9 mouse cellular contexts compared by ENCODE assay signal in genomic region chr10:36791771-36792170, GRCm38 (mm10).
DNase-seq lines count a peak whose midpoint lies in the region; ATAC-seq and TF ChIP-seq lines count a peak whose summit lies in the region.
"Had no signal": no experiment of that assay in that cellular context is flagged by ENCODE, and none has a peak within 500 bp of the region (broad histone marks: within the 10 kb centered on the region; RNA-seq: fewer than 3 reads in every experiment).

No protein-coding gene starts in this region.

- 39% methylated on average over 2 of the region's 2 CpGs for WGBS in liver, adult 2 months
- 34% methylated on average over 2 of the region's 2 CpGs for WGBS in liver, embryonic 12.5 days (ENCODE audit: insufficient replicate concordance)
- WGBS in forebrain, embryonic 15.5 days: 43% methylated on average over 2 of the region's 2 CpGs

- H3K4me1 ChIP-seq in liver, adult 2 months (ENCODE audit: control insufficient read depth, insufficient read depth, low read length): no peaks in the 10 kb centered on the region
- H3K4me1 ChIP-seq in liver, embryonic 12.5 days: no peaks in the 10 kb centered on the region
- H3K4me1 ChIP-seq in forebrain, embryonic 15.5 days: no peaks in the 10 kb centered on the region
- H3K4me1 ChIP-seq: embryonic facial prominence, embryonic 13.5 days had no signal

- H3K36me3 ChIP-seq in liver, adult 2 months (ENCODE audit: control insufficient read depth, insufficient read depth, low read length): no peaks in the 10 kb centered on the region
- H3K36me3 ChIP-seq in liver, embryonic 12.5 days: no peaks in the 10 kb centered on the region
- H3K36me3 ChIP-seq in forebrain, embryonic 15.5 days: no peaks in the 10 kb centered on the region
- H3K36me3 ChIP-seq: embryonic facial prominence, embryonic 13.5 days had no signal

- H3K79me2 ChIP-seq in liver, adult 2 months (ENCODE audit: control insufficient read depth, insufficient read depth, low read length): no peaks in the 10 kb centered on the region

- ATAC-seq in liver, embryonic 12.5 days: no peak
- peak; percentile 79 for ATAC-seq in forebrain, embryonic 15.5 days (replicated peaks)

- no peaks in the 10 kb centered on the region for H3K27me3 ChIP-seq in liver, adult 2 months (ENCODE audit: control insufficient read depth, insufficient read depth, low read length)
- H3K27me3 ChIP-seq in liver, embryonic 12.5 days (replicated peaks): no peaks in the 10 kb centered on the region
- H3K27me3 ChIP-seq in forebrain, embryonic 15.5 days: no peaks in the 10 kb centered on the region
- H3K27me3 ChIP-seq: embryonic facial prominence, embryonic 13.5 days had no signal

- H3K4me2 ChIP-seq in liver, embryonic 12.5 days: no peak overlapping the region
- no peak overlapping the region for H3K4me2 ChIP-seq in forebrain, embryonic 15.5 days (replicated peaks)
- H3K4me2 ChIP-seq: embryonic facial prominence, embryonic 13.5 days had no signal

- no peak for TF ChIP-seq POLR2A in liver, adult 2 months (IDR thresholded peaks at IDR 0.05; ENCODE audit: extremely low read depth, insufficient read depth, low read length)

- H3K9me3 ChIP-seq in liver, embryonic 12.5 days (replicated peaks): no peaks in the 10 kb centered on the region
- H3K9me3 ChIP-seq in forebrain, embryonic 15.5 days: no peaks in the 10 kb centered on the region
- H3K9me3 ChIP-seq: embryonic facial prominence, embryonic 13.5 days had no signal

- no peak for TF ChIP-seq CTCF in liver, adult 2 months (IDR thresholded peaks at IDR 0.05; ENCODE audit: low read depth, low read length)

- H3K9ac ChIP-seq in liver, adult 2 months (ENCODE audit: low read depth, low read length): no peak overlapping the region
- no peak overlapping the region for H3K9ac ChIP-seq in liver, embryonic 12.5 days
- no peak overlapping the region for H3K9ac ChIP-seq in forebrain, embryonic 15.5 days (replicated peaks)
- H3K9ac ChIP-seq: embryonic facial prominence, embryonic 13.5 days had no signal

- peak; percentile 26 to 55 for DNase-seq in cerebellum, postnatal 14 days
- DNase-seq in cerebellum, adult 18-20 months: no peak
- DNase-seq in liver, adult 2 months (ENCODE audit: extremely low read depth, low read depth, low spot score): peak; percentile 3
- DNase-seq in retina, embryonic 14.5 days (ENCODE audit: low spot score): peak; percentile 66
- DNase-seq in urinary bladder, adult 18-20 months (ENCODE audit: low spot score in 2 of 2): no peak
- DNase-seq in thymus, postnatal 25 days: no peak

- H3K4me3 ChIP-seq in liver, adult 2 months (ENCODE audit: insufficient read depth, low read depth, low read length): no peak overlapping the region
- H3K4me3 ChIP-seq in liver, embryonic 12.5 days: no peak overlapping the region
- no peak overlapping the region for H3K4me3 ChIP-seq in forebrain, embryonic 15.5 days
- H3K4me3 ChIP-seq: embryonic facial prominence, embryonic 13.5 days had no signal

- no peak overlapping the region for H3K27ac ChIP-seq in liver, adult 2 months (replicated peaks; ENCODE audit: insufficient read depth, low read depth, low read length)
- no peak overlapping the region for H3K27ac ChIP-seq in liver, embryonic 12.5 days
- H3K27ac ChIP-seq in forebrain, embryonic 15.5 days (replicated peaks): no peak overlapping the region
- H3K27ac ChIP-seq: embryonic facial prominence, embryonic 13.5 days had no signal

Comparison
In these comparisons a context has a peak if more than half of its experiments do, and no peak if none do; other contexts are left out.
1. DNase-seq: peak in cerebellum, postnatal 14 days (2 of 2), liver, adult 2 months (single experiment) and retina, embryonic 14.5 days (single experiment); none in cerebellum, adult 18-20 months (0 of 2), urinary bladder, adult 18-20 months (0 of 2) and thymus, postnatal 25 days (single experiment).